Mouse (Mus musculus) heart, embryonic 14.5 days (tissue): ENCODE measurements around the gene Grip1. TPM values are rescaled to one million over a fixed set of nuclear protein-coding genes. Genes with fewer than 3 reads are reported as not detected.

Source experiments
- ATAC-seq: fragments of 200-750 bp; cut with Nextera tagmentation; 2 replicates; pipeline ENCODE4 v1.8.0; 2017; ENCODE audit warnings: low read depth, moderate TSS enrichment; ENCODE audit not compliant: insufficient number of reproducible peaks, insufficient read depth, low FRiP score
- H3K27ac ChIP-seq, 2 experiments: fragments of 200-500 bp in 1 of 2; fragments of 300-500 bp in 1 of 2; sonication (generic) in 1 of 2; replicated peaks in 1 of 2; 2 replicates each; pipeline ENCODE4 v1.5.1; 2012 to 2014; ENCODE audit warnings: low read depth in 2 of 2, low read length in 2 of 2, control low read depth in 1 of 2, mild to moderate bottlenecking in 1 of 2, mixed read lengths in 1 of 2; ENCODE audit not compliant: control insufficient read depth in 1 of 2, insufficient read depth in 1 of 2
- H3K27me3 ChIP-seq: fragments of 300-500 bp; sonication (generic); 2 replicates; pipeline ENCODE4 v1.6.1; 2014; ENCODE audit warnings: mild to moderate bottlenecking, low read length, control low read depth; ENCODE audit not compliant: control insufficient read depth, insufficient read depth
- H3K36me3 ChIP-seq: fragments of 300-500 bp; sonication (generic); 2 replicates; pipeline ENCODE4 v1.6.1; 2014; ENCODE audit warnings: mild to moderate bottlenecking, control low read depth, low read length, mixed read lengths; ENCODE audit not compliant: control insufficient read depth, insufficient read depth
- H3K4me1 ChIP-seq, 2 experiments: fragments of 200-500 bp in 1 of 2; fragments of 300-500 bp in 1 of 2; sonication (generic) in 1 of 2; 2 replicates each; pipeline ENCODE4 v1.6.1; 2012 to 2014; ENCODE audit warnings: low read length in 2 of 2, control low read depth in 1 of 2, mixed read lengths in 1 of 2; ENCODE audit not compliant: control insufficient read depth in 2 of 2, insufficient read depth in 2 of 2
- H3K4me2 ChIP-seq: fragments of 300-500 bp; sonication (generic); 2 replicates; pipeline ENCODE4 v1.6.1; 2014; ENCODE audit warnings: mild to moderate bottlenecking, low read length
- H3K4me3 ChIP-seq, 2 experiments: fragments of 200-500 bp in 1 of 2; fragments of 300-500 bp in 1 of 2; sonication (generic) in 1 of 2; 2 replicates each; pipeline ENCODE4 v1.5.1; 2012 to 2014; ENCODE audit warnings: low read length in 2 of 2, mild to moderate bottlenecking in 2 of 2, control low read depth in 1 of 2, low read depth in 1 of 2, moderate library complexity in 1 of 2; ENCODE audit not compliant: control insufficient read depth in 1 of 2, insufficient read depth in 1 of 2
- H3K9ac ChIP-seq: fragments of 300-500 bp; sonication (generic); 2 replicates; pipeline ENCODE4 v1.6.1; 2014; ENCODE audit warnings: mild to moderate bottlenecking, low read length
- H3K9me3 ChIP-seq: fragments of 300-500 bp; sonication (generic); 2 replicates; pipeline ENCODE4 v1.6.1; 2016; ENCODE audit warnings: low read length, control low read depth; ENCODE audit not compliant: control insufficient read depth
- WGBS: fragments of 180-500 bp; shearing (Covaris S2); extraction: QIAGEN DNeasy Blood & Tissue Kit; methylation state at CpG from one replicate; pipeline ENCODE4 v1.1.7; 2014; 5-methylcytosine and 5-hydroxymethylcytosine counted together
- polyA plus RNA-seq: library from polyadenylated mRNA; unstranded; fragments of >200 nt; fragmentation: Nextera tagmentation; extraction: Ambion mirVana; gene quantifications from 2 replicates; pipeline ENCODE4 v1.2.1, GENCODE M21; 2014

Gene Grip1
- polyA plus RNA-seq, 1 experiment from 2014 or later: 2.9 TPM

- no peak for ATAC-seq
- H3K4me3 ChIP-seq: no peak overlapping the region
- H3K4me2 ChIP-seq: no peak overlapping the region
- H3K36me3 ChIP-seq: 0 out of 2 replicates have a peak, but pooled peaks cover 4% of the 10 kb centered on the region
- no peak overlapping the region for H3K9ac ChIP-seq
- WGBS: 81% methylated on average over 6 of the region's 6 CpGs
- no peaks in the 10 kb centered on the region for H3K9me3 ChIP-seq
- H3K27me3 ChIP-seq: no peaks in the 10 kb centered on the region
- H3K27ac ChIP-seq: no peak overlapping the region
- H3K4me1 ChIP-seq: peaks cover 2 to 5% of the 10 kb centered on the region in 2 experiments; a peak in 1 of 4 replicates
Observed at GRCm38 (mm10) chr10:120113980-120114379, 660.4 kb downstream of the Grip1 start.

GRCm38 (mm10) chr10:120114493-120114892 is 660.9 kb downstream of the Grip1 start:
- no peak overlapping the region for H3K4me3 ChIP-seq
- 54% methylated on average over 7 of the region's 7 CpGs for WGBS
- peaks cover 2 to 5% of the 10 kb centered on the region in 2 experiments; a peak in 1 of 4 replicates for H3K4me1 ChIP-seq
- no peak overlapping the region for H3K27ac ChIP-seq
- H3K4me2 ChIP-seq: no peak overlapping the region
- 0 out of 2 replicates have a peak, but pooled peaks cover 4% of the 10 kb centered on the region for H3K36me3 ChIP-seq
- no peaks in the 10 kb centered on the region for H3K27me3 ChIP-seq
- no peak for ATAC-seq
- H3K9ac ChIP-seq: no peak overlapping the region
- no peaks in the 10 kb centered on the region for H3K9me3 ChIP-seq

GRCm38 (mm10) chr10:120115249-120115648 is 661.6 kb downstream of the Grip1 start:
- H3K9me3 ChIP-seq: no peaks in the 10 kb centered on the region
- no peak overlapping the region for H3K9ac ChIP-seq
- H3K4me1 ChIP-seq: peaks cover 2 to 5% of the 10 kb centered on the region in 2 experiments; a peak in 1 of 4 replicates
- no peaks in the 10 kb centered on the region for H3K27me3 ChIP-seq
- H3K4me3 ChIP-seq: no peak overlapping the region
- H3K27ac ChIP-seq: no peak overlapping the region
- H3K36me3 ChIP-seq: 0 out of 2 replicates have a peak, but pooled peaks cover 4% of the 10 kb centered on the region
- no peak for ATAC-seq
- WGBS: 92% methylated on average over 1 of the region's 1 CpGs
- H3K4me2 ChIP-seq: no peak overlapping the region

- Histone ChIP-seq H3K9me3 (no peaks in the 10 kb centered on the region), H3K27me3 (no peaks in the 10 kb centered on the region), H3K27ac (no peak overlapping the region), H3K4me3 (no peak overlapping the region), H3K36me3 (no peaks in the 10 kb centered on the region), H3K9ac (no peak overlapping the region), H3K4me1 (no peaks in the 10 kb centered on the region), H3K4me2 (no peak overlapping the region)
- ATAC-seq: no peak
- 87% methylated on average over 3 of the region's 3 CpGs for WGBS
Observed at GRCm38 (mm10) chr10:120123721-120124120, 670.1 kb downstream of the Grip1 start.

- WGBS: 53% methylated on average over 7 of the region's 7 CpGs
Observed at GRCm38 (mm10) chr10:120124801-120125464, 671.3 kb downstream of the Grip1 start.

GRCm38 (mm10) chr10:120125465-120125857 is 671.8 kb downstream of the Grip1 start:
- Histone ChIP-seq H3K27ac (no peak overlapping the region), H3K4me3 (no peak overlapping the region), H3K9me3 (no peaks in the 10 kb centered on the region), H3K4me2 (no peak overlapping the region), H3K36me3 (no peaks in the 10 kb centered on the region), H3K27me3 (no peaks in the 10 kb centered on the region), H3K4me1 (no peaks in the 10 kb centered on the region), H3K9ac (no peak overlapping the region)
- 67% methylated on average over 10 of the region's 10 CpGs for WGBS
- ATAC-seq: no peak

More at GRCm38 (mm10) chr10:120124801-120125464, 671.3 kb downstream of the Grip1 start:
- no peak; the same call in 1 of the 2 replicates for ATAC-seq
- no peaks in the 10 kb centered on the region for H3K9me3 ChIP-seq
- H3K4me2 ChIP-seq: no peak overlapping the region
- H3K4me1 ChIP-seq: no peaks in the 10 kb centered on the region
- H3K27me3 ChIP-seq: no peaks in the 10 kb centered on the region
- H3K4me3 ChIP-seq: no peak overlapping the region
- no peak overlapping the region for H3K27ac ChIP-seq
- no peaks in the 10 kb centered on the region for H3K36me3 ChIP-seq
- H3K9ac ChIP-seq: no peak overlapping the region

- peak overlapping the region; percentile 44 for H3K4me2 ChIP-seq
- no peak overlapping the region for H3K4me3 ChIP-seq
- no peaks in the 10 kb centered on the region for H3K27me3 ChIP-seq
- 44% methylated on average over 13 of the region's 13 CpGs for WGBS
- no peak for ATAC-seq
- no peak overlapping the region for H3K27ac ChIP-seq
- no peaks in the 10 kb centered on the region for H3K9me3 ChIP-seq
- H3K4me1 ChIP-seq: no peaks in the 10 kb centered on the region
- H3K9ac ChIP-seq: no peak overlapping the region
- no peaks in the 10 kb centered on the region for H3K36me3 ChIP-seq
Observed at GRCm38 (mm10) chr10:120128601-120129277, 675.1 kb downstream of the Grip1 start.
